Mouse (Mus musculus) T-helper 1 cell (primary cell): Measurements from ENCODE around the gene Mprip.
"Not testable (repeated sequence)": the region's sequence is repeated elsewhere in the genome, so short reads cannot be mapped to it uniquely, and the experiment has no call there.

Experiments used
- in situ Hi-C: fragments of 300-600 bp; cut with MboI, MseI; formaldehyde crosslinking; loops from one replicate; pipeline ENCODE4 v1.15.1; 2025; ENCODE audit warnings: high pct_unique_total_duplicates

The Mprip gene

DNA sequence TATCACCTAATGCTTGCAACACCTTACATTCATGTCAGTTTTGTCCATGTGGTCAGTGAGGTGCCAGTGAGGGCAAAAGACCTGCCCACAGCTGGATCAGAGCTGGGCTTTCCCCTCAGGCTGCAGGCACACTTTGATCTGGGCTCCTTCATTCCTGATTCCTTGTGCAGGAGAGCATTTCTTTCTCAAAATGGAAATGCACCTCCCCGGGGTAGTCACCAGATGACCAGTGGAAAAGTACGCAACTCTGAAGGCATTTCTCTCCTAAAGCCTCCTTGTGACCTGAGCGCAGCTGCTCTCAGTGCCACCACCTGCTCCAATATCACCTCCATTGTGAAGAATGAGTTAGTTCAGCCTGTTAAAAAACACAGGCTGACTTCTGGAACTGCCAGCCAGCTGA, at the start of gene Mprip:
Gene Mprip (plus strand): TSS at position 301 of the 400 bp plus-strand sequence.
- in situ Hi-C loops: no loop called here

DNA sequence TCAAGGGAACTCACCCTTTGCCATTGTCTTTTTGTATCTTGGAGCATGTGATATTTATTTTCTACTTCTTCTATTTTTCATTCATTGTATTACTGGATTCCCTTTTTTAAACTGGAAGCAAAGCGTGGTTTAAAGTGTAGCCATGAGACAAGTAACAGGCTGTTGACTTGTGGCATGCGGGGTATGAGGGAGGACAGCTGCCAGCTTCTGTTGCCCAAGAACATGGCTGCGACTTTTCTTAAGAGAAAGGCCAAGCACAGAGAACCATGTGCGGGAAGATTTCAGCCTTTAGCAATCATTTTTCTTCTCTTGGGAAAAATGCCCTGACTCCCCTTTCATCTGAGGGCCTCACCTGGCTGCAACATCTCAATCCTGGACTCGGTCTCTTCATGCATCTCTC, 49.5 kb upstream of the Mprip start:
- in situ Hi-C loops: no loop called here

DNA sequence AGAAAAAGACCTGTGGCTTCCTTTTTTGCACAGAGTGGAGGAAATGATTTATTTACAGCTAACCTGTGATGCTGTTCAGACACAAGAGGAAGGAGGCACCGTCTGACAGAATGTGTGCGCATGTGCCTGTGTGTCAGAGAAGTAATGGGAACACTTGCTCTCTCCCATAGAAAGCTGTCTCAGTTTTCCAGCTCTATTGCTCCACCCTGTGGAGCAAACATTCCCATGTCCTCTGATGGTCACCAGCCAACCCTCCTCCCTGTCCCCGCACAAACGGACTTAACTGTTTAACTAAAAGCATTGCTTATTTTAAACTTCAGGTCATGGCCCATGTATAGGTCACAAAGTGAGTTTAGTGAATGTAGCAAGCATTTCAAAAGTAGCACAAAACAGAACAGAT, 47.0 kb upstream of the Mprip start:
- in situ Hi-C loops: no loop called here

DNA sequence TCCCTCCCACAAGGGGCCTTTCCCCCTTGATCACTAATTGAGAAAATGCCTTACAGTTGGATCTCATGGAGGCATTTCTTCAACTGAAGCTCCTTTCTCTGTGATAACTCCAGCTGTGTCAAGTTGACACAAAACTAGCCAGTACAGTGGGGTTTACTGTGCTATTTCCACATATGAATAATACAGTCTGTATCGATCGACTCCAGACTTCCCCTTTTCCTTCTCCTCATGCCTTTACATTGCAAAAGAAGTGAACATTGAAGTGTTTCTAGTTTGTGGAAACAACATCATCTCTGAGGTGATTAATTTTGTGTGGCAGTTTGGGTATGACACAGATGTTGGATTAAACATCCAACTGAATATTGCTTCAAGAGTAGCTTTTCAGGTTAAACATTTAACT, 44.1 kb upstream of the Mprip start:
- in situ Hi-C loops: not testable (repeated sequence)

GRCm38 (mm10) chr11:59622214-59622613, 38.9 kb upstream of the Mprip start:
- in situ Hi-C loops: loop anchor here (5.0 kb wide), 1 partner anchor 110 kb away; no protein-coding TSS in a partner anchor

- in situ Hi-C loops: loop anchor here (5.0 kb wide), 1 partner anchor 108 kb away; no protein-coding TSS in a partner anchor
These were observed 37.0 kb upstream of the Mprip start for GRCm38 (mm10) chr11:59624017-59624630.

DNA sequence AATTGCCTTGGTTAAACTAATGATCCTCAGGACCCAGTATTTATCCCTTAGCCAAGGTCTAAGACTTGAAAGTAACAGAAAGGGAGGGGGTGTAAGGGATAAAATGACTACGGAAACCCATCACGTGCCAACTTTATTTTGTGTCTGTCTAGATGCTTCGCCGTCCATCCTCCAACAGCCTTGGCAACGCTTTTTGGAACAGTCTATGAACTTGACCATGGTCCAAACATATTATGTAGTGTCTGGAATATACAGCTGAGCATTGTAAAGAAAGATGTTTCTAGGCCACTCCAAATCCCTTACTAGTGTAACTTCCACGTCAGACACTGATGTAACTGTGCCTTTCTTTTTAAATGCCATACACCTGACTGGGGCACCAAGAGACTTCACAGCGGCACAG, 34.9 kb upstream of the Mprip start:
- in situ Hi-C loops: no loop called here

DNA sequence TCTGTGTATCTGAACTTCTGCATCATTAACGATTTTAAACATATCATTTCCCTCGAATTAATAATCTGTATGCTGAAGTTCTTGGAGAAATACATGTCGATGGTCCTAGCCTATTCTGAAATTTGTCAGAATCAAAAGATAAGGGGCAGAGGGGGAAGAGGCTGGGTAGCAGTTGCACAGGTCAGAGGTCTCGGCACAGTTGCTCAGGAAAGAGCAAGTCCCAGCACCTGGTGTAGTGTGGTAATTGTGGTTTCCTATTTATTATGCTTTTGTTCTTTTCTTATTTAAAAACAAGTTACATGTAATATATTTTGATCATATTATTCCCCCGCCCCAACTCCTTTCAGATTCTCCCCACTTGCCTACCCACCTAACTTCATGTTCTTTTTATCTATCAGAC, 32.9 kb upstream of the Mprip start:
- in situ Hi-C loops: no loop called here

DNA sequence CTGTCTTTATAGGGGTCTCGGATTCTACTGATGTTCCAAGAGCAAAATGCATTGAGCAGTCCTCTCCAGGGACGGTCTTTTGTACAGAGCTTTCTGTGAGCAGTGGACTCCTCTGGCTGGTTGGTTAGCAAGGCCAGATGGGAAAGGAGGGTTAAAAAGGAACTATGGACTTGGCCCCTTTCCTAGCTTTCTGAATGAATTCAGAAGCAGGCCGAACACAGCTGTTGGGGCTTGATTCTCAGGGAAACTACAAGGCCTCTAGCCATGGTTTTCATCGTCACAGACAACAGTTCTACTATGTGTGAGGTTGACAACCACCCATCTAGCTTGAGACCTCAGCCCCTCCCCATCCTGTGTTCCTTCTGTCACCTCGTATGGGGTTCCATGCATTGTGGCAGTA, 31.2 kb upstream of the Mprip start:
- in situ Hi-C loops: no loop called here

- in situ Hi-C loops: no loop called here
These were observed 29.1 kb upstream of the Mprip start for GRCm38 (mm10) chr11:59631980-59632379.

DNA sequence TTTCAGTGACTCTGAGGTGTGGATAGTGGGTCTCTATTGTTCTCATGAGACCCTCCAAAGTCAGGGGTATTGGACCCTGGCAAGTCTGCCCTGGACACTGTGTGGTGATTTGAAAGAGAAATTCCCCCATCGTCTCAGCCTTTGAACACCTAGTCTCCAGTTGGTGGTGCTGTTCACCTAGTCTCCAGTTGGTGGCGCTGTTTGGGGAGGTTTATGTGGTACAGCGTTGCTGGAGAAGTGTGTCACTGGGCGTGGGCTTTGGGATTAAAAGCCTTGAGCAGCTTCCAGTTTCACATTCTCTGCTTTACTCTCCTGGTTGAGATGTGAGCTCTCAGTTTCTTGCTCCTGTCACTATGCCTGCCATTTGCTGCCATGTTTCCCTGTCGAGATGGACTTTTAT, 28.1 kb upstream of the Mprip start:
- in situ Hi-C loops: no loop called here

DNA sequence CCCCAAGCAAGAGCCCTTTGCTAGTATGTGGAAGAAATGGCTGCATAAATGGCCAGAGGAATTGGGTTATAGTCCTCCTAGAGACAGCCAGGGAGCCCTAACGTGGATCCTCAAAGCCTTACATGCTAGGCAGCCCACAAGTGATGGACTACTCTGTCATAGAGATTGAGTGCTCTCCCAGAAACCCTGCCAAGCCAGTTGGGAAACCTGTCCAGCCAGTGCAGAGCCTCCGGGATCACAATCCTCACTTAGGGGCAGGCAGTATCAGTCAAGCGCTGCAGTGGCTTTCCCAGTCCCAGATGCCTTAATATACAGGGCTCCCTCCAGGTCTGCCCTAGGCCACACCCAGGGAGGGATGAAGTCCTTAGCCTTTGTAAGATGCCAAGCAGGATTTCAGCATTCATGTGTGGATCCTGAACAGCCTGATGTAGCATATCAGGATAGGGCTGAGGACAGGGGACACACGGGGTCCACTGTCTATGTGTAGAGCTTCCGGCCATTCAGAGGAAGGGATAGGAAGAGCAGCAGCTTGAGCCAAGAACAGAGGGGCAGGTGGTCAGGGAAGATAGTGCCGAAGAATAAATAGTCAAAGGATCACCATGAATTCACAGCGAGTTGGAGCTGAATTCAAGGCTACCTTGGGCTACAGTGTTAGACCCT, 27.0 kb upstream of the Mprip start:
- in situ Hi-C loops: no loop called here

GRCm38 (mm10) chr11:59635251-59635795, 25.8 kb upstream of the Mprip start:
- in situ Hi-C loops: no loop called here

DNA sequence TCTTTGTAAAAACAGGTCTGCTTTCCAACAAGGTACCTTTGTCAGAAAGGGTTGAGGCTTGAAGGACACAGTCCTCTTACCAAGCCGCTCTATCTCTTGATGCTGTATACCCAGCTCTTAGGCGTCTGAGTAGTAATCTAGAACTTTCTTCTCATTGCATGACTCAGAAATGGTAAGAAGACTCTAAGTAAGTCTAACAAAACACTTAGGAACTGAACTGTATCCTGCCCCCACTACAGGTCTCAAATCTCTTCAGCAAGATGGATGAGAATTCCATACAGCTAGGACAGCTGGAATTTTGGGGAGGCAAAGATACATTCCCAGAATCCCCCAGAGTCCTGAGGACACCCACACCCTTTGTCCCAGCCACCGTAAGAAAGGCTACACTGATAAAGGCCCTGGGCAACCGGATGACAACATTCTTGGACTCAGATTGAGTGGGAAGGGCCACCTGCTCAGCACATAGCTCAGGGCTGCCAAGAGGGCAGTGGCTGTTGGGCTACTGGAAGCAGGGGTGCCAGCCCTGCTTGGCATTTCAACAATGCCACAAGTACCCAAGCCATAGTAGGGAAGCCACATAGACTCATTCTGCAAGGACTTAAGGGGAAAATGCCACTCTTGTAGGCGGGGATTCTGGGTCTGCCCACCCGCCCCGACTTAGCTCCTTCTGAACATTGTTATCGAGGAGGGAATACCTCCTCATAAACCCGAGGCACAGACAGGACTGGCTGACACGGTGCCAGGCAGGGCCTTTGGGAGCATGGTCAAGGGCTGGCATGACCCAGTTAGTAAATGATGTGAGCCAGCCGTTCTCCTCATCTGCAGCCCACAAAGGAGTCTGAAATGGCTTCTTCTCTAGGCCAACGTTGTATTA, 25.0 kb upstream of the Mprip start:
- in situ Hi-C loops: no loop called here

DNA sequence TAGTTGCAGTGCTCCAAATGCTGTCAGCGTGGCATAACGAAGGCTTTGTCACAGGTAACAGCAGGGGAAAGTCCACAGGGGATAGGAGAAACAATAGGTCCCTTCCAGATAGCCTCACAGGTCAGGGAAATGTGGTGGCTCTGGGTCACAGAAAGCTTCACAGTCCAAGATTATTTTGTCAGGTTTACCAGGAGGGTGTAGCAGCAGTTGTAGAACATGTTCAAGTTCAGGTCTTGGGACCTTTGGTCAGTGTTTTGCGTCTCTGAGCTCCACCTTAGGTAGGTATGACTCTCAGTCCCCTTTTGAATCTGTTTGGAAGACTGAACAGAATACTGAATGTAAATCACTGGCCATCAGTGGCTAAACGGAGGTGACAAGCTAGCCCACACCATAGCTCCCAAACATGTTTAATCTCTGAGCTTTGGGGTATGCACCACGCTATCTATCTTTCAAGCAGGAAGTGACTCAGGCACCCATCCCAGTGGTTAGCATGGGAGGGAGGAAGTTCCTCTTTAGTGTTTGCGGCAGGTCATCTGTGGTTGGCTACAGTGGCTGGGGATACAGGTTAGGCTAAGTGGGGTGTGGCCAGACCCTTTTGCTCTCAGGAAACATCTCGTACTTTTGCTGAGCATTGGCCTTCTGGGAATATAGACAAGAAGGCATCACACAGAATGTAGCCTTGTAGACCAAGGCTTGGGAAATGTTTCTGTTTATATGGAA, 24.2 kb upstream of the Mprip start:
- in situ Hi-C loops: no loop called here

DNA sequence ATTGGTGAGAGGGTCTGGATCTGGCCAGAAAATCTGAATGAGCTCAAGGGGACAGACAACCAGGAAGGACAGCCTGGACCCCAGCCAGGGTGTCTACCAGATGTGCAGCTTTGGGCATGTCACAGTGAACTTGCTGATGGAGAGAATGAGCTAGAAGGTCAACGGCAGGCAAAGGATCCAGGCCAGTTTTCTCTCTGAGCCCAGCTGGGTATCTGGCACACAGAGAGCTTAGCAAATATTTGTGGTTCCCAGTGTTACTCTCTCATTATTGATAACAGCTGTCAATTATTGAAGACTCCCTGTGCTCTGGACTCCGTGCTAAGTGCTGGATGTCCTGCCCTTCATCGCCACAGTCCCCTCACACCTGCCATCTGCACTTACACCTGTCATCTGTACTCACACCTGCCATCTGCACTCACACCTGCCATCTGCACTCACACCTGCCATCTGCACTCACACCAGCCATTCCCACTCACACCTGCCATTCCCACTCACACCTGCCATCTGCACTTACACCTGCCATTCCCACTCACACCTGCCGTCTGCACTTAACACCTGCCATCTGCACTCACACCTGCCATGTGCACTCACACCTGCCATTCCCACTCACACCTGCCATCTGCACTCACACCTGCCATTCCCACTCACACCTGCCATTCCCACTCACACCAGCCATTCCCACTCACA, 21.0 kb upstream of the Mprip start:
- in situ Hi-C loops: no loop called here

DNA sequence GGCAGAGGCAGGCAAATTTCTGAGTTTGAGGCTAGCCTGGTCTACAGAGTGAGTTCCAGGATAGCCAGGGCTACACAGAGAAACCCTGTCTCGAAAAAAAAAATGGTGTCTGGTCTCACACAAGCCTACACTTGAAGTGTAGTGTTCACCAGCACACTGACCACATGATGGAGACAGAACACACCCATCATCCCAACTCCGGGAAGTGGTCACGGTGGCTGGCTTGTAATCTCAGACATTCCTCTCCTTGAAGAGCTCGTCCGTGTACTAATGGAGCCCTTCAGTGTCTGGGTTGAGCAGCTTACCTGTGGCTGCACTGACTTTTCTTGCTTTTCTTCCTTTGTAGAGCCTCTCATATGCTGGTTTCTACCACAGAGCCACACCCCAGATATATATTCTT, 19.9 kb upstream of the Mprip start:
- in situ Hi-C loops: no loop called here

- in situ Hi-C loops: no loop called here
These were observed 18.7 kb upstream of the Mprip start for GRCm38 (mm10) chr11:59642420-59642819.

DNA sequence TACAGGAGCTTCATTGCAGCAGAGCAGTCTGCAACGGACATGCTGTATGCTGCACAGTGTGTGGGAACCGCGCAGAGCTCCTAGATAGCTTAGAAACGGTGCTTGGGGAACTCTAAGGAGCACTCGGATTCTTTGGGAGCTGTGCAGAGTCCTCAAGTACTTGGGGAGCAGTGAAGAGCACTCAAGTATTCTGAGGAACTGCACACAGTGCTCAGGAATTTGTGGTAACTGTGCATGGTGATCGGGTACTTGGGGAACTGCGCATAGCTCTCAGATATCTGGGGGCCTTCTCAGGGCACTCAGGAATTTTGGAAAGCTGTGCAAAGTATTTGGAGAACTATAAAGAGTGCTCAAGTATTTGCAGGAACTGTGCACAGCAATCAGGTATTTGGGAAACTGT, 16.1 kb upstream of the Mprip start:
- in situ Hi-C loops: no loop called here

GRCm38 (mm10) chr11:59649058-59649457, 12.0 kb upstream of the Mprip start:
- in situ Hi-C loops: no loop called here

DNA sequence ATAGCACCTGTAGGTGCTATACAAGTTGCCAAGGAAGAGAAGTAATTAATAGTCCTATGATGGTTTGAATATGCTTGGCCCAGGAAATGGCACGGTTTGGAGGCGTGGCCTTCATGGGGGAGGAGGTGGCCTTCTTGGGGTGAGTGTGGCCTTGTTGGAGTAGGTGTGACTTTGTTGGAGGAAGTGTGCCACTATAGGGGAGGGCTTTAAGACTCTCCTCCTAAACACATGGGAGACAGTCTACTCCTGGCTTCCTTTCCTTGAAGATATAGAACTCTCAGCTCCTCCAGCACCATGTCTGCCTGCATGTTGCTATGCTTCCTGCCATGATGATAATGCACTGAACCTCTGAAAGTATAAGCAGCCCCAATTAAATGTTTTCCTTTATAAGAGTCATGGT, 8.1 kb upstream of the Mprip start:
- in situ Hi-C loops: no loop called here
